Mouse (Mus musculus): ENCODE measurements around the gene Rgl2. TPM values are rescaled to one million over a fixed set of nuclear protein-coding genes. Genes with fewer than 3 reads are reported as not detected.

Gene Rgl2
- polyA plus RNA-seq, 1 experiment from 2014 or later = 42.6 TPM

- Histone ChIP-seq H3K4me3 (ENCODE audit: low read depth, low read length) (0 out of 2 replicates have a peak overlapping the region, but pooled peaks have one; percentile 6), H3K4me1 (ENCODE audit: control insufficient read depth, insufficient read depth, low read length) (peaks cover 20% of the 10 kb centered on the region), H3K4me2 (ENCODE audit: low read depth) (no peak overlapping the region), H3K27me3 (ENCODE audit: control insufficient read depth, insufficient read depth, low read length) (no peaks in the 10 kb centered on the region), H3K27ac (ENCODE audit: low read depth, low read length) (no peak overlapping the region), H3K9ac (ENCODE audit: low read length) (no peak overlapping the region; the same call in 1 of the 2 replicates), H3K36me3 (ENCODE audit: control insufficient read depth, insufficient read depth, low read length) (peaks cover 11% of the 10 kb centered on the region), H3K9me3 (ENCODE audit: control insufficient read depth, low read length) (no peaks in the 10 kb centered on the region)
- DNase-seq (ENCODE audit: low spot score) (no peak), ATAC-seq (ENCODE audit: insufficient read depth, low FRiP score, low TSS enrichment) (no peak)
- 85% methylated on average over 18 of the region's 18 CpGs for WGBS
Measured at GRCm38 (mm10) chr17:33917656-33918292, 11.6 kb upstream of the Rgl2 start.

- Histone ChIP-seq H3K9me3 (ENCODE audit: control insufficient read depth, low read length) (no peaks in the 10 kb centered on the region), H3K4me2 (ENCODE audit: low read depth) (peak overlapping the region; percentile 98), H3K36me3 (ENCODE audit: control insufficient read depth, insufficient read depth, low read length) (peaks cover 6% of the 10 kb centered on the region), H3K4me1 (ENCODE audit: control insufficient read depth, insufficient read depth, low read length) (peaks cover 20% of the 10 kb centered on the region), H3K9ac (ENCODE audit: low read length) (no peak overlapping the region; the same call in 1 of the 2 replicates), H3K27ac (ENCODE audit: low read depth, low read length) (no peak overlapping the region), H3K27me3 (ENCODE audit: control insufficient read depth, insufficient read depth, low read length) (no peaks in the 10 kb centered on the region), H3K4me3 (ENCODE audit: low read depth, low read length) (0 out of 2 replicates have a peak overlapping the region, but pooled peaks have one; percentile 6)
- WGBS = 60% methylated on average over 37 of the region's 37 CpGs
- ATAC-seq (ENCODE audit: insufficient read depth, low FRiP score, low TSS enrichment) (no peak), DNase-seq (ENCODE audit: low spot score) (no peak)
Measured at GRCm38 (mm10) chr17:33918293-33919203, 10.8 kb upstream of the Rgl2 start.

- Histone ChIP-seq H3K27ac (ENCODE audit: low read depth, low read length) (0 out of 2 replicates have a peak overlapping the region, but pooled peaks have one; percentile 56), H3K36me3 (ENCODE audit: control insufficient read depth, insufficient read depth, low read length) (no peaks in the 10 kb centered on the region; the same call in 1 of the 2 replicates), H3K27me3 (ENCODE audit: control insufficient read depth, insufficient read depth, low read length) (no peaks in the 10 kb centered on the region), H3K4me2 (ENCODE audit: low read depth) (peak overlapping the region; percentile 98), H3K9ac (ENCODE audit: low read length) (peak overlapping the region; percentile 60), H3K4me1 (ENCODE audit: control insufficient read depth, insufficient read depth, low read length) (peaks cover 20% of the 10 kb centered on the region), H3K4me3 (ENCODE audit: low read depth, low read length) (peak overlapping the region; percentile 43), H3K9me3 (ENCODE audit: control insufficient read depth, low read length) (no peaks in the 10 kb centered on the region)
- DNase-seq (ENCODE audit: low spot score) = no peak
- no peak for ATAC-seq (ENCODE audit: insufficient read depth, low FRiP score, low TSS enrichment)
- WGBS = under 1% methylated on average over 52 of the region's 52 CpGs
Measured at GRCm38 (mm10) chr17:33919351-33920281, 9.7 kb upstream of the Rgl2 start.

GRCm38 (mm10) chr17:33920282-33921097 is 8.9 kb upstream of the Rgl2 start:
- no peaks in the 10 kb centered on the region for H3K9me3 ChIP-seq (ENCODE audit: control insufficient read depth, low read length)
- under 1% methylated on average over 36 of the region's 36 CpGs for WGBS
- peak overlapping the region; percentile 98 for H3K4me2 ChIP-seq (ENCODE audit: low read depth)
- DNase-seq (ENCODE audit: low spot score) = peak; percentile 85
- no peaks in the 10 kb centered on the region for H3K27me3 ChIP-seq (ENCODE audit: control insufficient read depth, insufficient read depth, low read length)
- 0 out of 2 replicates have a peak overlapping the region, but pooled peaks have one; percentile 56 for H3K27ac ChIP-seq (ENCODE audit: low read depth, low read length)
- no peaks in the 10 kb centered on the region; the same call in 1 of the 2 replicates for H3K36me3 ChIP-seq (ENCODE audit: control insufficient read depth, insufficient read depth, low read length)
- peak overlapping the region; percentile 43 for H3K4me3 ChIP-seq (ENCODE audit: low read depth, low read length)
- peaks cover 20% of the 10 kb centered on the region for H3K4me1 ChIP-seq (ENCODE audit: control insufficient read depth, insufficient read depth, low read length)
- ATAC-seq (ENCODE audit: insufficient read depth, low FRiP score, low TSS enrichment) = peak; percentile 60
- H3K9ac ChIP-seq (ENCODE audit: low read length) = peak overlapping the region; percentile 60

GRCm38 (mm10) chr17:33921361-33921760 is 8.0 kb upstream of the Rgl2 start:
- no peaks in the 10 kb centered on the region; the same call in 1 of the 2 replicates for H3K36me3 ChIP-seq (ENCODE audit: control insufficient read depth, insufficient read depth, low read length)
- ATAC-seq (ENCODE audit: insufficient read depth, low FRiP score, low TSS enrichment) (no peak), DNase-seq (ENCODE audit: low spot score) (no peak)
- H3K4me2 ChIP-seq (ENCODE audit: low read depth) = no peak overlapping the region
- no peak overlapping the region for H3K4me3 ChIP-seq (ENCODE audit: low read depth, low read length)
- WGBS = 87% methylated on average over 7 of the region's 7 CpGs
- no peak overlapping the region for H3K9ac ChIP-seq (ENCODE audit: low read length)
- no peaks in the 10 kb centered on the region for H3K9me3 ChIP-seq (ENCODE audit: control insufficient read depth, low read length)
- H3K4me1 ChIP-seq (ENCODE audit: control insufficient read depth, insufficient read depth, low read length) = peaks cover 20% of the 10 kb centered on the region
- no peak overlapping the region for H3K27ac ChIP-seq (ENCODE audit: low read depth, low read length)
- H3K27me3 ChIP-seq (ENCODE audit: control insufficient read depth, insufficient read depth, low read length) = no peaks in the 10 kb centered on the region

- Histone ChIP-seq H3K36me3 (ENCODE audit: control insufficient read depth, insufficient read depth, low read length) (no peaks in the 10 kb centered on the region), H3K4me3 (ENCODE audit: low read depth, low read length) (no peak overlapping the region), H3K4me1 (ENCODE audit: control insufficient read depth, insufficient read depth, low read length) (peaks cover 6% of the 10 kb centered on the region; the same call in 1 of the 2 replicates), H3K9ac (ENCODE audit: low read length) (no peak overlapping the region), H3K27me3 (ENCODE audit: control insufficient read depth, insufficient read depth, low read length) (no peaks in the 10 kb centered on the region), H3K9me3 (ENCODE audit: control insufficient read depth, low read length) (no peaks in the 10 kb centered on the region), H3K27ac (ENCODE audit: low read depth, low read length) (no peak overlapping the region), H3K4me2 (ENCODE audit: low read depth) (no peak overlapping the region)
- WGBS = 86% methylated on average over 10 of the region's 10 CpGs
- DNase-seq (ENCODE audit: low spot score) (no peak), ATAC-seq (ENCODE audit: insufficient read depth, low FRiP score, low TSS enrichment) (no peak)
Measured at GRCm38 (mm10) chr17:33924577-33925283, 4.6 kb upstream of the Rgl2 start.

- Histone ChIP-seq H3K4me1 (ENCODE audit: control insufficient read depth, insufficient read depth, low read length) (0 out of 2 replicates have a peak, but pooled peaks cover under 1% of the 10 kb centered on the region), H3K4me2 (ENCODE audit: low read depth) (no peak overlapping the region), H3K9ac (ENCODE audit: low read length) (no peak overlapping the region), H3K36me3 (ENCODE audit: control insufficient read depth, insufficient read depth, low read length) (no peaks in the 10 kb centered on the region), H3K27me3 (ENCODE audit: control insufficient read depth, insufficient read depth, low read length) (no peaks in the 10 kb centered on the region), H3K9me3 (ENCODE audit: control insufficient read depth, low read length) (no peaks in the 10 kb centered on the region), H3K4me3 (ENCODE audit: low read depth, low read length) (no peak overlapping the region), H3K27ac (ENCODE audit: low read depth, low read length) (no peak overlapping the region)
- DNase-seq (ENCODE audit: low spot score) (no peak), ATAC-seq (ENCODE audit: insufficient read depth, low FRiP score, low TSS enrichment) (no peak)
- WGBS = 83% methylated on average over 20 of the region's 21 CpGs
Measured at GRCm38 (mm10) chr17:33925406-33926116, 3.8 kb upstream of the Rgl2 start.

Data from neural tube, embryonic 11.5 days (tissue).